Mouse (Mus musculus) erythroid progenitor cell, adult 5-6 weeks (primary cell): Measurements from ENCODE around the gene Olfr1359. TPM values are rescaled to one million over a fixed set of nuclear protein-coding genes. Genes with fewer than 3 reads are reported as not detected.
A peak's percentile ranks its signal among the peaks of the same experiment; 100 is the strongest.

Source experiments
- ATAC-seq: replicated peaks from 2 replicates; pipeline ENCODE4 v1.8.0; 2016; ENCODE audit warnings: moderate number of reproducible peaks, mild to moderate bottlenecking, moderate TSS enrichment, inconsistent platforms; ENCODE audit not compliant: poor library complexity, low FRiP score, severe bottlenecking
- total RNA-seq, 2 experiments: library from RNA; stranded (forward) in 1 of 2; stranded (reverse) in 1 of 2; fragments of 150-400 nt in 1 of 2; fragments of 186-747, 209-891 nt in 1 of 2; gene quantifications; 2 replicates each; pipeline versions ENCODE4 v1.2.3 to v1.2.4; 2015 to 2017; ENCODE audit warnings: low replicate concordance in 2 of 2

Gene Olfr1359
- total RNA-seq, 2 experiments from 2014 or later = not detected

DNA sequence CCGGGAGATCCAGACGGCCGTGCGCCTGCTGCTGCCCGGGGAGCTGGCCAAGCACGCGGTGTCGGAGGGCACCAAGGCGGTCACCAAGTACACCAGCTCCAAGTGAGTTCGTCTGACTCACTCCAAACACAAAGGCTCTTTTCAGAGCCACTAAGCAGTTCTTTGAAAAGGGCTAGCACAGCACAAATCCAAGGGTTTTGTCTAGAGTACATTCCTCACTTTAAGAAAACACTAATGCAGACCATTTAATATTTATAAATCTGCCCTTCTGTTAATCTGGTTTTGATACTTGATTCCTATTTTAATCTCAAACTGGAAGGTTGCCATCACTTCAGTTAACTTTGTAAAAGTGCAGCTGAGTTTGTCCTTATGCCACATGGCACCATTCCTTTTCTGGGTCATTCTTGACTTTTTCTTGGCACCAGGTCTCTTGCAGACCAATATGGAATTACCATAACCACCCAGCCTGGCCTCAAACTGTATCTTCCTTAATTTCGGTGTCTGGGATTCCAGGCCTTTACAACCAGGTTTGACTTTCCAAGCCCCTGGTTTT is 24.5 kb downstream of the Olfr1359 start:
- peak; percentile 21; the same call in 1 of the 2 replicates for ATAC-seq

DNA sequence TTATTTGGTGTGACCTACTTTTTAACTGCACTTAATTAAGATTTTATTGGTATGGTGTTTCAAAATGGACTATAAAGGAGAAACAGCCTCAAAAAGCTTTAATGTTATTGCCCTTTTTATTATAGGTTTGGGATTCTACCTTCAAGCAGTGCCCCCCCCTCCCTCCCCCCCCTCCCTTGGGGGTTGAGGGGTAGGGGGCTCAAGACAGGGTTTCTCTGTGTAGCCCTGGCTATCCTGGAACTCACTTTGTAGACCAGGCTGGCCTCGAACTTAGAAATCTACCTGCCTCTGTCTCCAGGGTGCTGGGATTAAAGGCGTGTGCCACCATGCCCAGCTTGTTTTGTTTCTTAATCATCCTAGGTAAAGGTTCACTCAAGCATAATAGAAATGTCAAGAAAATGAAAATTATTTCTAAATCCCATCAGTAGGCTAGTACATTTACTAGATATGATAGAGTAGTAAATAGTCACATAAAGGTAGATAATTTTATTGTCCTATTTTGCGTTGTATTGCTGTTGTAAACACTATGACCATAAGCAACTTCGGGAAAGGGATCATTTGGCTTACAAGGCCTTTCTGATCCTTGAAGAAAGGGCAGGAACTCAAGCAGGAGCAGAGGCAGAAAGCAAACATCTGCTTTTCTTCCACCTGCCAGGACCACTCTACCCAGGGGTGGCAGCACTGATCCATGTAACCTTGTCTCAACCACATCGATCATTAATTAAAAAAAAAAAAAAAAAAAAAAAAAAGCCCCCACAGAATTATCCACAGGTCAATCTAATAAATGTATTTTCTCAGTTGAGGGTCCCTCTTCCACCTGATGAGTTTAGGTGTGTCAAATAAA is 25.3 kb downstream of the Olfr1359 start:
- no peak for ATAC-seq

DNA sequence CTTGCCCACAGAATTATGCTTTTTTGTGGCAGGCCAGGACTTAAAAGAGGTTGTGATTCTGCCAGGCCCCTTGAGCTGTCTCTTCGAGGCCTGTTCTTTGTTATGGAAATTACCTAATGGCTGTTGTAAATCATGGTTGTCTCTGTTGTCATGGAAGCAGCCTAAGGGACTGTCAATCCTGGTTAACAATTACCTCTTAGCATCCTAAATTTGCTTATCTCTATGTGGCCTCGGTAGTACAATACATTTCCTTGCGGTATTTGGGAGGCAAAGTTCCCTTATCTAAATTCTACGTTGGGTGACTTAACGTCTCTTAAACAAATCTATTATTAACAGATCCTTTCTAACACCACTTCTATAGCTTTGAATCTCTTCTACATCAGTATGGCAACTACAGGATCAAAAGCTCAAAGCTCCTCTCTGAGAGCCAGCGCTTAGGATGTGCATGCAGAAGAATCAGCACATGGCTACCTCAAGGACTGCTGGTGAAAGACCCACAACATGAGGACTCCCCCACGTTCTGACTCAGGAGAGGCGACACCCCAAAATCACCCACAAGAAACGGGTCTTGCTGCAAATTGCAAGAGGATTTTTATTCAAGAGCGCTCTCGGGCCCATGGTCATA is 30.1 kb downstream of the Olfr1359 start:
- no peak for ATAC-seq

DNA sequence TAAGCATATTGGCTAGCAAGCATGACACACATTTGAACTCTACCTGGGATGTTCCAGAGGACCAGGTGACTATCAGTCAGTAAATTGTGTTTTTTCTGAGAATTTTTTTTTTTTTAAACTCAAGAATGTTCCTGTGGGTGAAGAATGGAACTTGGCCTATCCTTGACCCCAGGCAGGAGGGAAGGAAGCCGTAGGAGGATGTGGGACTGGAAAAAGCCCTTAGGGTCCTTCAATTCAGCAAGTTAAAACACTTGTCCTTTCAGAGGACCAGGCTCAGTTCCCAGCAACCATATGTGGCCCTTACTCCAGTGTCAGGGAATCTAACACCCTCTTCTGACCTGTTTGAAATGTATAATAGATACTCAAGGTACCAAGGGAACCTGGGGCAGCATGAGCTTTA is 31.6 kb downstream of the Olfr1359 start:
- ATAC-seq = no peak

DNA sequence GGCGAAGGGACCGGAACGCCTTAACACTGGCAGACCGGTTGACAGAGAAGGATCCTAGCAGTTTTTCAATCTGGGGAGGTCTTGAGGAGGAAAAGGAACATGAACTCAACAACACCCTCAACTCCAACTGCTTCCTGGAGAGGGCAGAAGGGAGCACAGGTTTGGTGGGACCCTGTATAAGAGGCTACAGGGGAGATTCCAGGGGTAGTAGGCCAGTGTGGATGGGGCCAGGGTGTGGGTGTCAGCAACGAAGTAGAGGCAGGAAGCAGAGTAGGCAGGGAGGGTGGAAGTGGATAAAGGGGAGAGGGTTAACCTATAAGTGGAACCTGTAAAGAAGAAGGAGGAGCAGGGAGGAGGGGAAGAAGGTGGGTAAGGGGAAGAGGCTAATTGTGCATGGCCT is 35.6 kb downstream of the Olfr1359 start:
- no peak for ATAC-seq

DNA sequence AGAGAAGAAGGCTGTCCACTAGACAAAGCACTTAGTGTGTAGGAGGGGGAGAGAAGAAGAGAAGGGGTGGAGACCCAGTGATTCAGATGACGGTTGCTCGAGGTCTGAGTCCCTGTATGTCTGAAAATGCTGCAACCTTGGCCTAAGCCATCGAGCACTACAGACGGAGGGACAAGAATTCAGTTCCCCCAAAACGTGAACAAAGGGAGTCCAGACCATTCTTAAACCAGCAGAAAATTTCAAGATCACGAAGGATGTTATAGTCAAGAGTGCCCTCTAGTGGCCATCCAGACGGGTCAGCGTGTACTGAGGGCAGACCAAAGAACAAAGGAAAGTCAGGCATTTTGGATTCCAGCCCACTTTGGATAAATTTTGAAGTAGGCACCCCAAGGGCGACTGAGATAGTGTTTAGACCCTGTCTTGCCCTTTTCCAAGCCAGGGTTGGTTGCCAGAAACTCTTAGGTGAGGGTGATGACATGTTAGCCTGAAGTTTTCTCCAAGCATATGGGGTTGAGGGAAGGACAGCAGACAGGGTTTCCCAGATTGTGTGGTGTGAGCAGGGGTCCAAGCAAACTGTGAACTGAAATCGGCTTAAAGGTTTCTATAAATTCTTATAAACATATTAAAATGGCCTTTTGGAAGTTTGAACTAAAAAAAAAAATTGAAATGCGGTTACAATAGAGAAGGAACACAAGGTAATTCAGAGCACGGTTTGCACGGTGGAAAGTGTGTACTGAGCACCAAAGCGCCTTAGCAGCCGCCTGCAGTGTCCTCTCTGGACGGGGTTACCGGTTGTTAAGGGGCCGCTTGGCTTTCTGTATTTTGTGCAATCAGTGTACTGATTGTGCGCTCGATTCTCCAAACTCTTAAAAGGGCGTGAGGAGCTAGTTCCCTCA is 36.3 kb downstream of the Olfr1359 start:
- ATAC-seq = peak; percentile 68

DNA sequence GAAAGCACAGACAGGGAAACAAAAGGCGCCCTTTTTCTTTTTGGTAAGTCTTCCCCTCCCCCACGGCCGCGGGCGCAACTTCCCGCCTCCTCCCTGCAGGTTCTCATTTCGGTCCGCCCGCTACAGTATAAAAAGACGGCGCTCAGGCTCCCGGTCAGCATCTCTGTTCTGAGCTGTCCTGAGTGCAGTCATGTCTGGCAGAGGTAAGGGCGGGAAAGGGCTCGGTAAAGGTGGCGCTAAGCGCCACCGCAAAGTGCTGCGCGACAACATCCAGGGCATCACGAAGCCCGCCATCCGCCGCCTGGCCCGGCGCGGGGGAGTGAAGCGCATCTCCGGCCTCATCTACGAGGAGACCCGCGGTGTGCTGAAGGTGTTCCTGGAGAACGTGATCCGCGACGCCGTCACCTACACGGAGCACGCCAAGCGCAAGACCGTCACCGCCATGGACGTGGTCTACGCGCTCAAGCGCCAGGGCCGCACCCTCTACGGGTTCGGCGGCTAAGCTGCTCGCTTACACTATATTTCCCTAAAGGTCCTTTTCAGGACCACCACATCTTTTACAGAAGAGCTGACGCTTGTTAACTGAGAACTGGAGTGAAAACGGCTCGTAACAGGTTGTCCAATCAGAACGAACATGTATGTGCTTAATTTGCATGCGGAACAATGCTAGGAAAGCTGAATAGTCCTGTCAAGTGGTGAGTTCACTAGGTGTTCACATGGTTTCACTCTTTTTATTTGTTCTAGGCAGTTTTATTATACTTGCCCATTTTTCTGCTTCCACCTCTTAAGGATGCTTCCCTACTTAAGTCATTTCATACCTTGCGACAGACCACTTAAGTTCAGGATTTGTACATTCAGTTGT is 37.2 kb downstream of the Olfr1359 start, which contains the start of gene Hist1h4j:
TSS of gene Hist1h4j (plus strand) at position 159 of the 862 bp plus-strand sequence.
- peak; percentile 89 for ATAC-seq

DNA sequence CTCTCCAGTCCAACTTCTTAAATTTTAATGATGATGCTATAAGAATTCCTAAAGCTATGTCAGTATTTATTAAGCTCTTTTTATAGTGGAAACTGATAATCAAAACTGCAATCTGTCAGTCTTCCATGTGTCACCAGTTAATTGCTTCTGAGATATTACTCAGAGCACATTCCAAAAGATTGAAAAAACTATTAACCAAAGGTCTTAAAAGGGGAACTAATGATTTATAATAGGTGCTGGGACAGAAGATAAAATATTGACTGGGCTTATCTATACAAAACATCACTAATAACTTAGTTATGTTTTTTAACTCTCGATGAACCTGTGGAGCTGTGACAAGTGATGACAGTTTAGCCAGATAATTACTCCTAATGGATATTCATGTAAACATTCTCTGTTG is 47.1 kb downstream of the Olfr1359 start:
- ATAC-seq = no peak

DNA sequence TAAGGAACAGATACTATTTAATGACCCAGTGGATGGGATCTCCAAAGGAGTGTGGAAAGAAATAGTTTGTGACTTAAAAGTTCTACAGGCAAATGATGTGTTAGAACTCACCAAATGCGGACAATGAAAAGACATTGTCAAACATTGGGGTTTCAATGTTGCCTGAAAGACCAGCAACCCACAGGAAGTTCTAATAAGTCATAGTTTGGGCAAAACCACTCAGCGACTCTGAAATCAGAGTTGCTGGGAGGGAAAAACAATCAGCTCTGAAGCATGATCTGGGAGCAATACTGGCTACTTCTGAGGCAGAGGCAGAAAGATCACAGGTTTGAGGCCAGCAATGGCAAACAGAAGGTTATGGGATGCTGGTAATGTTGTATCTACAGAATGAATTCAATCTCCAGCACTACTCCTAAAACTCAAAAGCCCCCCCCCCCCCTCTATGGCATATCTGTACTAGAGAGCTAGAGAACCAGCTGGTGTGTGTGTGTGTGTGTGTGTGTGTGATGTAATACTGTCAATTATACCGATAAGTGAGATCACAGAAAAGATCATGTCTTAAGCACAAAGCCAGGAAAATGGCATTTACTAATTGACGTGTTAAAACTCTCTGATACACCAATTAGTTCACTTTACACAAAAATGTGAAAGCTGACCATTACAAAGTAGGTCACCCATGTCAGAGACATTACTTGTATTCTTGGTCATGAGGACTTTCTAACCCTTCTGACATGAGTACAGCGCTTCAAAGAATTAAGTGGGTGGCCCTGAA is 51.7 kb downstream of the Olfr1359 start:
- ATAC-seq = 0 out of 2 replicates have a peak, but pooled peaks have one; percentile 4

DNA sequence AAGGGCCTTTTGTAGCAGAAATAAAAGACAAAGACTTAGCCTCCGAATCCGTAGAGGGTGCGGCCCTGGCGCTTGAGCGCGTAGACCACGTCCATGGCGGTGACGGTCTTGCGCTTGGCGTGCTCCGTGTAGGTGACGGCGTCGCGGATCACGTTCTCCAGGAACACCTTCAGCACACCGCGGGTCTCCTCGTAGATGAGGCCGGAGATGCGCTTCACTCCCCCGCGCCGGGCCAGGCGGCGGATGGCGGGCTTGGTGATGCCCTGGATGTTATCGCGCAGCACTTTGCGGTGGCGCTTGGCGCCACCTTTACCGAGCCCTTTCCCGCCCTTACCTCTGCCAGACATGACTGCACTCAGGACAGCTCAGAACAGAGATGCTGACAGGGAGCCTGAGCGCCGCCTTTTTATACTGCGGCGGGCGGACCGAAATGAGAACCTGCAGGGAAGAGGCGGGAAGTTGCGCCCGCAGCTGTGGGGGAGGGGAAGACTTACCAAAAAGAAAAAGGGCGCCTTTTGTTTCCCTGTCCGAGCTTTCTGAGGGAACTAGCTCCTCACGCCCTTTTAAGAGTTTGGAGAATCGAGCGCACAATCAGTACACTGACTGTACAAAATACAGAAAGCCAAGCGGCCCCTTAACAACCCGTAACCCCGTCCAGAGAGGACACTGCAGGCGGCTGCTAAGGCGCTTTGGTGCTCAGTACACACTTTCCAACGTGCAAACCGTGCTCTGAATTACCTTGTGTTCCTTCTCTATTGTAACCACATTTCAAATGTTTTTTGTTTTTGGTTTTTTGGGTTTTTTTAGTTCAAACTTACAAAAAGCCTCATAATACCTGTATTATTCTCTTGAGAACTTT is 52.5 kb downstream of the Olfr1359 start, which contains the start of gene Hist1h4k:
TSS of gene Hist1h4k (minus strand) at position 347 of the 859 bp plus-strand sequence.
- ATAC-seq = peak; percentile 51

DNA sequence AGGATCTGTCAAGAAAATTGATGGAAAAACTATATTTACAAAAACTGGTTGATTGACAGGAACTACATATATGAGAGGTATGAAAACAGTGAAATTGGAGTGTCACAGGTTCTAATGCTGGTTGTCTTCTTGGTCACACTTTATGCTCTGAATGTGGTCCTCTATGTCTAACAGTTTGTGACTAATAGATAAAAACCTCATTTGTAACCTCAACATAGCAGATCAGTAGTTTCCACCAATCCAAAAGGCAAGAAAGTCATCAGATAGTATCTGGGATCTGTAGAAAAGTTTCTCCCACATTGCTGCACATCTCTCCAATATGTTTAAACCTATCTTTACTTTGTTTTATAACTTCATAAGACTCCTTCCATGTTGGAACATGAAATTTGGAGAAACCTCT is 53.5 kb downstream of the Olfr1359 start:
- ATAC-seq = no peak

DNA sequence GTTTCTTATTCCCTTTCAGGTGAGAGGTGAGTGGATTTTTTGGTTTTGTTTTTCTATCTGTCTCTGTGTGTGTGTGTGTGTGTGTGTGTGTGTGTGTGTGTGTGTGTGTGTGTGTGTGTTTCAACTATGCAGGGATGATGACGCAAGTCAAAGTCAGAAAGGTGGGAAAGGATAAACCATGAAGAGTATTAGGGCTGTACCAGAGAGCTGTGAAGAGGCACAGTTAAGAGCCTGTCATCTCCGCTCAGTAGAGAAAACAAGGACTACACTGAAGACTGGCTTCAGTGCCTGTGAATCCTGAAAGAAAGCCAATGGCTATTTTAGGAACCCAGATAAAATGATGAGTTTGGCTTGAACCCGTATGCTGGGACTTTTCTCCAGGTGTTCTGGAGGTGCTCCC is 53.9 kb downstream of the Olfr1359 start:
- no peak for ATAC-seq

DNA sequence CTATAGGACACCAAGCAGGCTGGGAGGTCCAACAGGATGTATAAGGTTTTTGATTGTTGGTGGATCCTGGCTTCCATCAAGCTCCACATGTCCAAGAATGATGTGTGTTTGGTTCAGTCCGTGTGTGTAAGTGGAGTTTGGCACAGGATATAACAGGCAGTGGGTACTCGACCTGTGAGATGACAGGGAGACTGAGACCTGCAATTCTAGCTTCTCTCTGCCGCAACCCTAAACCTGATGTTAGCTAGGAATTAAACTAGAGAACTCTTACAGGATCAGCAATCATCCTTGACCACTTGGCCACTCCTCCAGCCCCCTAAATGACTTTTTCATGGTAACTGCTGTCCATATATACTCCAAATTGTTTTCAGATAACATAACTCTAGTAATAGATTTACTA is 54.4 kb downstream of the Olfr1359 start:
- ATAC-seq = peak; percentile 7; the same call in 1 of the 2 replicates

DNA sequence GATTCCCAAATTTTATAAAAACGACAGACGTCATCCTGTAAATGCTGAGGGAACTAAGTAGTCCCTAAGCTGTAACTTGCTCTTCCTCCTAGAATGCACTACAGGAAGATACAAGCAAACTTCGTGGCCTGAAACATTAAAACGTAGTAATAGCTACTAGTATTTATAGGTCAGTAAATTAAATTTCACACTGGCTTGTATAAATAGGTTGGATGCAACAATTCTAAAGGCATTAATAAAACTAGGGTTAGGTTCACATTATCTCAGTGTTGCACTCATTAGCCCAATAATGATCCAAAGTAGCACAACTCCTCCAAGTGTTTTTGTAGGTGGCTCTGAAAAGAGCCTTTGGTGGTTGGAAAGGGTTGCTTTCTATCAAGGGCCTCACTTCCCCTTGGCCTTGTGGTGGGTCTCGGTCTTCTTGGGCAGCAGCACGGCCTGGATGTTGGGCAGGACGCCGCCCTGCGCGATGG is 55.2 kb downstream of the Olfr1359 start:
- 0 out of 2 replicates have a peak, but pooled peaks have one; percentile 4 for ATAC-seq

DNA sequence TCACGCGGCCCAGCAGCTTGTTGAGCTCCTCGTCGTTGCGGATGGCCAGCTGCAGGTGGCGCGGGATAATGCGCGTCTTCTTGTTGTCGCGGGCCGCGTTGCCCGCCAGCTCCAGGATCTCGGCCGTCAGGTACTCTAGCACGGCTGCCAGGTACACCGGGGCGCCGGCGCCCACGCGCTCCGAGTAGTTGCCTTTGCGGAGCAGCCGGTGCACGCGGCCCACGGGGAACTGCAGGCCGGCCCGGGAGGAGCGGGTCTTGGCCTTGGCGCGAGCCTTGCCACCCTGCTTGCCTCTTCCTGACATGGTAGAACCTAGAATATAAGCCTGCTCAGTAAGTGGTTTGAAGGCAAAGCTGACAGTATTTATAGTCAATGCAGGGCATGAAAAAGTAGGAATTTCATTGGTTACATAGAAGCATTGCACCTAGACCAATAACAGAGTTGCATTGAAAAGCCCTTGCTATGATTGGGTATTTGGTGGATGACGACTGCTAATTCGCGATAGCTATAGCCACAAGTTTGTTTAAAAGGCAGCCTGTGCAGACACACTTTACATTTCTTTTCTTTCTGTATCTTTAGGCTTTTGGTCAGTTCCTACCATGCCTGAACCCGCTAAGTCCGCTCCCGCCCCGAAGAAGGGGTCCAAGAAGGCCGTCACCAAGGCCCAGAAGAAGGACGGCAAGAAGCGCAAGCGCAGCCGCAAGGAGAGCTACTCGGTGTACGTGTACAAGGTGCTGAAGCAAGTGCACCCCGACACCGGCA is 55.8 kb downstream of the Olfr1359 start, which contains the start of the genes Hist1h2ak and Hist1h2bn:
TSS of gene Hist1h2ak (minus strand) at position 304 of the 762 bp plus-strand sequence.
TSS of gene Hist1h2bn (plus strand) at position 600 of the 762 bp plus-strand sequence.
- peak; percentile 71 for ATAC-seq
